Mouse (Mus musculus) testis, postnatal 14 days (tissue): ENCODE measurements around the gene Gm6034.
"Not testable (repeated sequence)": the region's sequence is repeated elsewhere in the genome, so short reads cannot be mapped to it uniquely, and the experiment has no call there.

ENCODE experiments used
- DNase-seq: peaks from one replicate; pipeline ENCODE4 v3.0.0; 2021; ENCODE audit warnings: low spot score

The Gm6034 gene

DNA sequence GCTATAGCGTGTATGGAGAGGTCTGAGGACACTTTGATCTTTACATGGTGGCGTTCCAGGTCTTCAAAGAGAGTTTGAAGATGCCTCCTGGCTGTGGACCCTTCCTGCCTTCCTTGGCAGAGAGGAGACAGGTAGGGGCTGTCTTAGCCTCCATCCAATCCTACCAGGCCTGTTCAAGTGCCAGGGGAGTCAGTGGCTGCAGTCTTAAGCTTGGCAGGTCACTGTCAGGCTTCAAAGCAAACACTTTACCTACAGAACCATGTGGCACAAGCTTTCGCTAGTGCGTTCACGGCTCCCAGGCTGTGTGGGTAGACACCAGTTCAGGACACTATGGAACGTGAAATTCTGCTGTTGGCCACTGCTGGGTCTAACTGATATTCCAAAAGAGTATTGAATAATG, 19.8 kb upstream of the Gm6034 start:
- DNase-seq, result no peak

DNA sequence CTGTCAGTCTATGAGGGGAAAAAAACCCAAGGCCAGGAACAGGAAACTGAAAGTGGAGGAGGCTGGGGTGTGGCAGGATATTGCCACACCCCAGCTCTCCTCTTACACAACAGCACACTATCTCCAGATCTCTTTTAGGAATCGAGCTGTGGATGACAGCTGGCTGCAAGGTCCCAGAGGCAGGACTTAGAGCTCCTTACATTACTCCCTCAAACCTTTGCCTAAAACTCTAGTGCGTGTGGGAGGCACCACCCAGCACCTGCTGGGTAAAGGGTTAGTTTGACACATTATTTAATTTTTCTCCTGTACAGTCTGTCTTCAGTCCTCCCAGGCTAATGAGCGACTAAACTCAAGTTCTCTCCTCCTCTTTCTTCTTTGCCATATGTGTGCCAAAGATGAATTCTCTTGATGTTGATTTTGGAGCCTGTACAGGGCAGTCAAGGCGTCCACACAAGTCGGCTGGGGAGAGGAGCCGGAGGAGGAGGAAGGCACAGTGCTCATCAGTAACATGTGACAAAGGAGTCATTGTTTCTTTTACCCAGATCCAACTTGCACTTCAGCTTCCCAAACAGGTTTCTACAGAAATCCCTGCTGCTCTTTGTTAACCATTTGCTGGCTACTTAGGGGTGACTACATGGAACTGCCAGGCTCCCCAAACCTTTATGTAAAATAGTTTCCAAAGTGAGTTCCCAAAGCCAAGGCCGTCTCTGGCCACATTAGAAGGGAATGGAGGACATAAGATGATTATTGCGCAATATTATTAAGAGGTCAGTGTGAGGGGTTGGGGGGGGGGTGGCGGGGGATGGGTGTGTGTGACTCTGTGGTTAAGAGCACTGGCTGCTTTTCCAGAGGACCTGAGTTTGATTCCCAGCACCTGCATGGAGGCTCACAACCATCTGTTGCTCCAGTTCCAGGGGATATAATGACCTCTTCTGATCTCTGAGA, 18.8 kb upstream of the Gm6034 start:
- DNase-seq, result peak; percentile 45

DNA sequence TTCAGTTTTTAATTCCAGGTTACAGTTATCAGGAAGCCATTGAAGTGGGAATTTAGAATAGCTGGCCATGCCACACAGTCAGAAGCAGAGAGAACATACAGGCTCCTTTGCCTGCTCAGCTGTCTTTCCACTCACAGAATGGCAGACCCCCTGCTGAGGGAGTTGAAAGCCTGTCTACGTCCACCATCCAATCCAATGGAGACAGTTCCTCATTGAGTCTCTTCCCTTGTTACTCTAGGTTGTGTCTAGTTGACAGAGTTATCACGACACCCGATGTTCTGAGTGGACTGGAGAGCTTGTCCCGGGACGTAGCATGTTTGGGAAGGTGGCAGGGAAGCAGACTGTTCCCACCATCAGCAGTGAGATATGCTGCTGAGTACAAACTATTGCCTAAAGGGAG, 17.6 kb upstream of the Gm6034 start:
- no peak for DNase-seq

DNA sequence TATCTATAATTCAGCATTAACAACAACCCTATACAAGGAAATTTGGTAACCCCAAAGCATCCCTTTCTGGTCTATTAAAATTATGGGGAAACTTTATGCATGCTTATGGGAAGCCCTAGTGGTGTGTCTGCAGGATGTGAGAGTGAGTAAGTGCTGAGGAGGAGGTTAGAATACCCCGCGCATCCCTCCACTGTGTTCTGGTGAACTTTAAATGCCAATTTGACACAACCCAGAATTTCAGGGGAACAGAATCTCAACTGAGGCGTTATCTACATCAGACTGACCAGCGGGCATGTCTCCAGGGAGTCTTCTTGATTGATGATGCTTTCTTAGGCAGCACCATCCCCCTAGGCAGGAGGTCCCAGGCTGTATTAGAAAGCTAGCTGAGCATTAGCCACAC, 16.9 kb upstream of the Gm6034 start:
- DNase-seq, result no peak

DNA sequence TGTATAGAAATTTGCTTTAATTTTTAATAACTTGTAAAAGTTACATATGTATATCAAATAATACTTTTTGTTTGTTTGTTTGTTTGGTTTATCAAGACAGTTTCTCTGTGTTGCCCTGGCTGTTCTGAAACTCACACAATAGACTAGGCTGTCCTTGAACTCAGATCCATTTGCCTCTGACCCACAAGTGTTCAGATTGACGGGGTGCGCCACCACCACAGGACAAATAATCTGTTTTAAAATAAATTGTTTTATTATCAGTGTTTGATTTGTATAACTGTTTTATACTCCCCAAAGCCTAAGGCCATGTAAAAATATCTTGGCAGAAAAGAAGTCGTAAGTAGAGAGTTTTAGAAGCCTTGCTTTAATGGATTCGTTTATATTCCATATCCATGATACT, 15.1 kb upstream of the Gm6034 start:
- DNase-seq, result no peak

DNA sequence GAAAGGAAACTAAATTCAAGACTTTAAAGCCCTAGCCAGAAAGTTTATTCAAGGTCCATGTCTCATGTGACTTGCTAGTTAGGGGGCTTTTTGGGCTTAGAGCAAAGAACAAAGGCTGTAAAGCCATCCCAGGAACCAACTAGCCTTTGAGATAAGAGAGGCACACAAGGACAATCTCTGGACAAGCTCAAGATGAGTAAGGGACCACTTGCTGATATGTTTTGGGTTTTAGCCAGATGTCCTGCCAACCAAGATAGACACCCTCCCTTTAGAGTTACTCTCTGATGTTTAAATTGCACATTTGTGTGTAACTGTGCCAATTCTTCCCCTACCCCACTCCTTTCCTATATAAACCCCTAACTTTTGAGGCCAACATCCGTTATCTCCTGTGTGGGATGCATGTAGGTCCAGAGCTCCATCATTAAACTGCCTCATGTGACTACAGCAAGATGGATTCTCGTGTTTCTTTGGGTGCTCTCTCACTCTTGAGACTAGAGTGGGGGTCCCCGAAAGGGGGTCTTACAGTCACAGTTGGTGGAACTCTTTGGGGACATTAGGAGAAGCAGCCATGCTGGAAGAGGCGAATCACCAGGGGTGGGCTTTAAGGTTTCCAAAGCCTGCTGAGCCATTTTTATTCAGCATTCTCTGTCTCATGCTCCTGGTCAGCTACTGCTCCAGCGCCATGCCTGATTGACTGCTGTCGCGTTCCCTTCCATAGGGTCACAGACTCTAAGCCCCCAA, 13.7 kb upstream of the Gm6034 start:
- no peak for DNase-seq

DNA sequence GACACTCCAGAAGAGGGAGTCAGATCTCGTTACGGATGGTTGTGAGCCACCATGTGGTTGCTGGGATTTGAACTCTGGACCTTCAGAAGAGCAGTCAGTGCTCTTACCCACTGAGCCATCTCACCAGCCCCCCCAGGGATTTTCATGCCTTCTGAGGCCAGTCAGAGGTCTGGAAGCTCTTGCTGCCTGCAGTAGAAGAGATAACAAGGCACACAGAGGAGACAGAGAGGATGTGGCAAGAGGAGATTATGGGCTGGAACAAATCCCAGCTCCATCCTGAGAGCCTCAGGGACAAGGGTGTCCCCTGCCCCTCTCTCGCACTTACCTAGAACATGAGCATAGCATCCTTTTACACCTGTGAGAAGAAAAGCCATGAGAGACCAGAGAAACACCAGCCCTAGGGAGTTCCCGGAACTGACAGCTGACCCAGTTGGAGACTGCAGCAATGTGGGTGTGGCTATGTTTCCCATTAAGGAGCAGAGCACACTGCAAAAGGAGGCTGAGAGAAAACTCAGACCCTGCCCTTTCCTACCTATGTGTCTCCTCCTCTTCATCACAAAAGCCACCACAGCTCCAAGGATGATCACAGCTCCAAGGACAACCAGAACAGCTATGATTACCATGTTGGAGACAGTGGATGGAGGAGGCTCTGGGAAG, 12.6 kb upstream of the Gm6034 start:
- not testable (repeated sequence) for DNase-seq

DNA sequence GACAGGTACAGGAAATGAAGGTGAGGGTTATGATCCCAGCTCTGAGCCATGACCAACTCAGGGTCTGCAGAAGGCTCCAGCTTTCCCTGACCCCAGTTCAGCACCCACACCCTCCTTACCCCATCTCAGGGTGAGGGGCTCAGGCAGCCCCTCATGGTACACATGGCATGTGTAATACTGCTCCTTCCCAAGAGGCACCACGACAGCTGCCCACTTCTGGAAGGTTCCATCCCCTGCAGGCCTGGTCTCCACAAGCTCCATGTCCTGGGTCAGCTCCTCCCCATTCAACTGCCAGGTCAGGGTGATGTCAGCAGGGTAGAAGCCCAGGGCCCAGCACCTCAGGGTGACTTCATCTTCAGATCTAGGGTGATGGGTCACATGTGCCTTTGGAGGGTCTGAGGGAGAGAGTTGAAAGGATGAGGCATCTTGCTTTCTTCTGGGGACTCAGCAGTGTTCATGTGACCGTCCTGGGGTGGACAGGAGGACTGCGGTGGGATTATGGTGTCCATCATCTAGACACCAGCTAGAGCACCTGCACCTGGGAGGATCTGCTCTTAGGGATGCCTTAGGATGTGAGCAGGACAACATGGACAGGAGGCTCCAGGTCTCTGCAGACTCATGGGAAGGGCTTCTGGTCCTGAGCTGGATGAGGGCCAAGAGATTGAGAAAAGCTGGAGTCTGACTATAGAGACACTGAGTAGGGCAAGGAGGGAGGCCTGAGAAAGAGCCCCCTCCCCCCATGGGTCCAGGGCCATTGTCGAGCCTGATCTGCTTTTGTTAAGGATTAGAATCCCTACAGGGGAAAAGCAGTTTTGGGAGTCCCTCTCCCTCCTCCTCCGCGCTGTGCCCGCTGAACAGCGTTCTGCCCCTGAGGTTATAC, 11.8 kb upstream of the Gm6034 start:
- DNase-seq, result not testable (repeated sequence)

DNA sequence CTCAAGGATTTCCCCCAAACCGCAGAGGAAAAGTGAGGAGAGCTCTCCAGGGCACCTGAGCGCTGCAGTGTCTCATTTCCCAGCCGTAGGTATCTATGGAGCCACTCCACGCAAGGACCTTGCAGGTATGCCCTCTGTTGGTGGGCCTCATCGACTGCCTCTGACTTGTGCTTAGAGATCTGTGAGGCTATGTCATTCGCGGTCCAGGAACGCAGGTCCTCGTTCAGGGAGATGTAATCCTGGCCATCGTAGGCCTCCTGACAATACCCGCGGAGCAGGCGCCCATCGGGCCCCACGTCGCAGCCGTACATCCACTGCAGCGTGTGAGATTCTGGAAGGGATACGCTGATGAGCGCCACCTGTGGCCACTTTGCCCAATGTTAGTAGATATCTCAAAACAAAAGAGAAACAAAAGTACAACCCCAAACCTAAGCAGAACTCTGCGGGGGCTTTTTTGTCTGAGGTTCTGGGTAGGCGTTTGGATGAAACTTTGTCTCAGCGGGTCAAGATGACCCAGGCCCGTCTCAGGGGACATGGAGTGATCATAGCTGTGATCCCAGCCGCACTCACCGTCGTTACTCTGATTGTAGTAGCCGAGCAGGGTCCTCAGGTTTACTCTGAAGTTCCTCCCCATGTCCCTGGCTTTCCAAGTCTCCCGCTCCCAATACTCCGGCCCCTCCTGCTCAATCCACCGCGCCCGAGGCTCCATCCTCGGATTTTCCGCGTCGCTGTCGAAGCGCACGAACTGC, 11.0 kb upstream of the Gm6034 start:
- DNase-seq, result not testable (repeated sequence)

DNA sequence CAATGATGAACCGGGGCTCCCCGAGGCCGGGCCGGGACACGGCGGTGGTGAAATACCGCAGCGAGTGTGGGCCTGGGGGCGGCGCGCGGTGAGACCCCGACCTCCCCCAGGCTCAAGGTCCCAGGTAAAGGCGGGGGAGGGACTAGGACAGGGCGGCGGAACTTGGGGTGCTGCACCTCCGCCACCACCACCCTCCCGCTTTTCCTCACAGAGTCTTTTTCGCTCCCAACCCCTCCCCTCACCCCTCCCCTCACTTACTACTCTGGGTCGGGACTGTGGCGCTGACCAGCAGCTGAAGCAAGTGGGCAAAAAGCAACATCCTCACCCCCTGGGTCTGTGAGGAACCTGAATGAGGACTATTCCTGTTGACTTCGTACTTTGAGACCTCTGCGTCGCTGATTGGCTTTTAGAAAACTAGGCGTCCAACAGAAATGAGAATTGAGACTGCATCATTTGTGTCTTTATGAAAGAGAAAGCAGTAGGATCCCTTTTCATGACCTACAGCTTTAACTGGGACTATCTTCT, 10.3 kb upstream of the Gm6034 start, which contains the start of gene H2-T23:
TSS of gene H2-T23 (minus strand) at position 505 of the 525 bp plus-strand sequence.
- peak; percentile 30 for DNase-seq

DNA sequence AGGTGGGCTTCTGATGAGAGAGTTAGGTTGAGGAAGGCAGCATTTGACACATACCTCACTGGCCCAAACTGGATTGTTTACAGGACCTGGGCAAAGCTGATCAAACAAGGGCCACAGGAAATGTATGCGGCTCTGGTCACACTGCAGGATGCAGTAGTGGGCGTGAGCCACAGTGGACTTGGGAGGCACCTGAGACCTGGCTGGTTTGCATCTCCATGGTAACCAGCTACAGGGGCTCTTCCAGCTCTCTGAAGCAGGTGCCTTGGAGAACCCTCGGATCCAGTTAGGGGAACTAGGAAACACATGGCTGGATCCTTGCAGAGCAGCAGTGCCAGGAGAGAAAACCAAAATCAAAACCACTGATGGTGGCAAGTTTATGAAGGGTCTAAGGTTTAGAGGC, 8.2 kb upstream of the Gm6034 start:
- DNase-seq, result not testable (repeated sequence)

DNA sequence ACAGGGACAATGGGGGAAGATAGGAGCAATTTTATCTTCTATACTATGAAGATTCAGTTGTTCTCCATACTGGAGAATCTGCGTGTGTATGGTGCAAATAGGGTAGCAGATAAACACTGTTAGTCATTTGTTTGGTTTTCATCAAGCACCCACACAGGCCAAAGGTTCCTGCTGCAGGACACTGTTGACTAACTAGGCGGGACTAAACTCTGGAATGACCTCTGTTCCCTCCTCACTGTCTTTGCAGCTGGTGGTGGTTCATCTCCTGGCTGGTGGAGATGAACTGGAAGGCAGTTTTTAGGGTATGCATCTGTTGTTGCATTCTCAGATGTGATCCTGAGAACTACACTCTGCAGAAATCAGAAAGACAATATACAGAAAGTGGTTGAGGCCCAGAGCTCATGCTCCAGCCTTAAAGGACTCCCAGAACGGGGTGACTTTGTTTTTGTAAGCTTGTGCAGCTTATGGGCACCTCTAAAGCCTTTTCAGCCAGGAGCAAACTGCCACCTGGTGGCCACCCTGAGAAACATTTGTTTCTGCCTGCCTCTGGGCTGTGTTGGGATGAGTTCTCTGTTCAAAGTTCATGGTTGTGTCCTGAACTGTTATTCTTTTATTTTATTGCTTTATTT, 7.6 kb upstream of the Gm6034 start:
- DNase-seq, result not testable (repeated sequence)

DNA sequence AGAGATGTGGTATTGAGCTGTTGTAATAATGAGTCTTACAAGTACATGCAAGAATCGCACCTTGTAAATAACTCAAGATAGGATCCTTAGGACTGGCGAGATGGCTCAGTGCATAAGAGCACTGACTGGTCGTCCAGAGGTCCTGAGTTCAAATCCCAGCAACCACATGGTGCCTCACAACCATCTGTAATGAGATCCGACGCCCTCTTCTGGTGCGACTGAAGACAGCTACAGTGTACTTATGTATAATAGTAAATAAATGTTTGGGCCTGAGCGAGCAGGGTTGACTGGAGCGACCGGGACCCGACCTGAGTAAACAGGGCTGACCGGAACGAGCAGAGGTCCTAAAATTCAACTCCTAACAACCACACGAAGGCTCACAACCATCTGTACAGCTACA, 6.6 kb upstream of the Gm6034 start:
- not testable (repeated sequence) for DNase-seq

DNA sequence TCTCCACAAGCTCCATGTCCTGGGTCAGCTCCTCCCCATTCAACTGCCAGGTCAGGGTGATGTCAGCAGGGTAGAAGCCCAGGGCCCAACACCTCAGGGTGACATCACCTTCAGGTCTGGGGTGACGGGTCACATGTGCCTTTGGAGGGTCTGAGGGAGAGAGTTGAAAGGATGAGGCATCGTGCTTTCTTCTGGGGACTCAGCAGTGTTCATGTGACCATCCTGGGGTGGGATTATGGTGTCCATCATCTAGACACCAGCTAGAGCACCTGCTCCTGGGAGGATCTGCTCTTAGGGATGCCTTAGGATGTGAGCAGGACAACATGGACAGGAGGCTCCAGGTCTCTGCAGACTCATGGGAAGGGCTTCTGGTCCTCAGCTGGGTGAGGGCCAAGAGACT, 2.2 kb upstream of the Gm6034 start:
- not testable (repeated sequence) for DNase-seq

DNA sequence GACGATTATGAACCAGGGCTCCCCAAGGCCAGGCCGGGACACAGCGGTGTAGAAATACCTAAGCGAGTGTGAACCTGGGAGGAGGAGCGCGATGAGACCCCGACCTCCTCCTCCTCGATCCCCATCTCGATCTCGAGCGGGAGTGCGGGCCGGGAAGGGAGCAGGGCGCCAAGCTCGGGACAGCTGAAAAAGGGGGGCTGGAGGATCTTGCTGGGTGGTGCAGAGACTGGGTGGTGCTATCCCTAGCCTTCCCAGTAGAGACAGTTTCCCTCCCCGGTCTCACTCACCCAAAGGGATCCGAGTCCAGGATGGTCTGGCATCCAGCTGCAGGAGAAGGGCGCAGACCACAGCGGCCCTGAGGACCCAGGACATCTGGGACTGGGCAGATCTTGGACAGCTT, 706 bp upstream of the Gm6034 start:
- not testable (repeated sequence) for DNase-seq

DNA sequence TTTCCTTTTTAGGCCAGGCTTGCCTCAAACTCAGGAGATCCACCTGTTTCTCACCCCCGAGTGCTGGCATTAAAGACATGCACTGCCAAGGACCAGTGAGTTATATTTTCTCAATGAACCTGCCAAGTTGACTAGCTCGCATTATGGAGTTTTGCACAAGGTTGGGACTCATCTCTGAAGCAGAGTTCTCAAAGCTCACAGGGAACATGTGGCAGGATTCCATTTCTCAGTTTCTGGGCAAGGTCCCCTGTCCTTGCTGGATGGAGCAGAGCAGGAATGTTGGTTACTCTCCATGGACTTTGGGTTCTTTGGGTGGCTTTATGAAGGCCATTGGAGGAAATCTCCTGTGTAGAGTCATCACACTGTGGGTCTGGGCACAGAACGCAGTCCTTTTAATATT, 525 bp downstream of the Gm6034 start:
- no peak for DNase-seq

DNA sequence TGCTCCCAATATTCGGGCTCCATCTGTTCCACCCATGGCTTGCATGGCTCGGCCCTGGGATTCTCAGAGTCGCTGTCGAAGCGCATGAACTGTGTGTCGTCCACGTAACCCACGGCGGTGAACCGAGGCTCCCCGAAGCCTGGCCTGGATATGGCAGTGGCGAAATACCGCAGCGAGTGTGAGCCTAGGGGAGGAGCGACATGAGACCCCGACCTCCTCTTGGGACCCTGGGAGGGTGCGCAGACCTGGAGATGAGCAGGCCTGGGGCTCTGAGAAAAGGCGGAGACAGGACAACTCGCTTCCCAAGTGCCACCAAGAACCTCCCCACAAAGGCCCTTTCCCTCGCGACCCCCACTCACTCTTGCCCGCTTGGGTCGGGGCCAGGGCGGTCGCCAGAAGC, 15.2 kb downstream of the Gm6034 start:
- not testable (repeated sequence) for DNase-seq

DNA sequence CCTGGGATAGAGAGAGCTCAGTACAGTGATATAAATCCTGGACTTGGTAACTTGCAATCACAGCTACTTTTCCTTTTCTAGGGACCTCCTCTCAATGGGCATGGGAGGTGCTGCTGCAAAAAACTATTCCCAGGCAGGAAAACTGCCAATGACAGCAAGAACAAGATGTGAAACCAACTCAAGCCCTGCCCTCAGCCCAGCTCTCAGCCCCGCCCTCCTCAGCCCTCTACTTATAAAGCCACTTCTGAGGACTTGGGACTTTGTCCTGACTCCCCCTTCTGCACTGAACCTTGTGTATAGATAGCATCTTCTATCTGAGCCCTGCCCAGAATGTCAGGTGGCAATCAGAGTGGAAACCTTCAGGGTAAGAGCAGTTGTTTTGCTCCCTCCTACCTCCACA, 15.6 kb downstream of the Gm6034 start, which contains the start of gene Gm11127:
TSS of gene Gm11127 (minus strand) at position 10 of the 400 bp plus-strand sequence.
- not testable (repeated sequence) for DNase-seq

DNA sequence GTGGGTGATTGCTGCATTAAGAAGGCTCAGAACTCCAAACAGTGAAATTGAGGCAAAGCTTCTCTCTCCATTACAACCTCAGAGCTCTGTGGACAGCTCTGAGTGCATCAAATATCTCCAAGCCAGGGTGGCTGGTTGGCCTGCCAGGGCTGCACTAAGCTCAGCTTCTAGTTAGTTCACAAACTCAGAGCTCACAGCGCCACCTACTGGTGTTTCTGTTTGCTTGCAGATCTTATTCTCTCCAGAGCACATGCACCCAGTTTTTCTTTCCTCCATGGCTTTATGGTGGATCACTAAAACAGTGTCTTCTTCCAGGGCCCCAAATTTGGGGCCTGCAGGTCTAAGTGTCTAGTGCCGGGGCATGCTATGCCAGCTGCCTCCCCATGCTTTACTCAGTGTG, 18.1 kb downstream of the Gm6034 start:
- DNase-seq, result peak; percentile 75

DNA sequence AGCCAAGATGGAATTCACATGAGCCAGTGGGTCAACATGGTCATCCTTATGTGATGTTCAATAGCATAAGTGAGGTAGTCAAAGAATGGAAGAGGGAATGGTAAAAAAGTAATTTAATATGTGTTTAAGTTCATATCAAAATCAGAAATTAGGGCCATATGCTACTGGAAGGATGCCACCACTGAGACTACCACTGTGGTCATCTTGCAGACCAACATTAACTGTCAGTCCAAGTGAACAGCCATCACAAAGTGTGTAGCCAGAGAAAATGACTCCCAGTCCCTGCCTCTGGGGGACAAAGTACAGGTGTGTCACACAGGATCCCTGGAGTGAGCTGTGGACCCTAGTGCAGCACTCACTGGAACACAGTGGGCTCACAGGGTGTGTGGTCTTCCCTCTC, 39.1 kb downstream of the Gm6034 start:
- DNase-seq, result not testable (repeated sequence)
